Mouse (Mus musculus): ENCODE data around the gene Acot11.

DNA sequence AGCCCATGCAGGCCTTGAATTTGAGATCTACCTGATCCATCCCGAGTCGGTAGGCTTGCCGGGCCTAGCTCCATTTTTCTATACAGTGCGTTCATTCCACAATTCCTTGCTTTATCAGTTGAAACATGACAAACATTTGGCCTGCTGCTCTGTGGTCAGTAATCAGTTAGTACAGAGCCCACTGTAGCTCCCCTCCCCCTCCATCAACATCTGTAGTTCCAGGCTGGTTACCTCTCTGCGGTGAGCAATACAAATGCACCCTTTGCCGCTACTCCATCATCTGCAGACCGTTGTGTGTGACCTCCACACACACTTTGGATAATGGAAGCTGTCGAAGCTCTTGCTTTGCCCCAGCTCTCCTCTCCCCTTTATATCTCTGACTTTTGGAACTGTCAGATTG lies 6.4 kb upstream of the Acot11 start:
- TF ChIP-seq CTCF (conservative IDR thresholded peaks at IDR 0.05 in 1 of 2, IDR thresholded peaks at IDR 0.05 in 1 of 2; ENCODE audit: low read depth in 2 of 2, low read length in 2 of 2), result no peak
- TF ChIP-seq NRF1 (IDR thresholded peaks at IDR 0.05; ENCODE audit: low read depth, low read length), result no peak
- no peak for TF ChIP-seq USF2 (conservative IDR thresholded peaks at IDR 0.05; ENCODE audit: low read depth, low read length)
- TF ChIP-seq IRF4 (IDR thresholded peaks at IDR 0.05; ENCODE audit: low read depth, low read length), result no peak
- no peak for TF ChIP-seq EP300 (IDR thresholded peaks at IDR 0.05; ENCODE audit: low read length)
- TF ChIP-seq MXI1 (IDR thresholded peaks at IDR 0.05; ENCODE audit: low read depth, low read length), result no peak

Data from CH12.LX (cell line).